Mouse (Mus musculus) forebrain, postnatal 0 days (tissue): ENCODE results near the gene Dock7. TPM values are rescaled to one million over a fixed set of nuclear protein-coding genes. Genes with fewer than 3 reads are reported as not detected.

Source experiments
- ATAC-seq: fragments of 200-750 bp; cut with Nextera tagmentation; 2 replicates; pipeline ENCODE4 v1.8.0; 2017; ENCODE audit warnings: mild to moderate bottlenecking, moderate library complexity
- DNase-seq: peaks from one replicate; pipeline ENCODE4 v3.0.0-alpha.2; 2015
- H3K27ac ChIP-seq: fragments of 300-500 bp; sonication (generic); 2 replicates; pipeline ENCODE4 v1.5.1; 2014; ENCODE audit warnings: low read depth, mild to moderate bottlenecking, antibody characterized with exemption, low read length, moderate library complexity, mixed read lengths
- H3K27me3 ChIP-seq: fragments of 300-500 bp; sonication (generic); 2 replicates; pipeline ENCODE4 v1.6.1; 2014; ENCODE audit warnings: mild to moderate bottlenecking, low read length, mixed read lengths; ENCODE audit not compliant: insufficient read depth
- H3K36me3 ChIP-seq: fragments of 300-500 bp; sonication (generic); 2 replicates; pipeline ENCODE4 v1.6.1; 2014; ENCODE audit warnings: mild to moderate bottlenecking, moderate library complexity; ENCODE audit not compliant: insufficient read depth
- H3K4me1 ChIP-seq: fragments of 300-500 bp; sonication (generic); 2 replicates; pipeline ENCODE4 v1.6.1; 2014; ENCODE audit warnings: antibody characterized with exemption; ENCODE audit not compliant: insufficient read depth
- H3K4me2 ChIP-seq: fragments of 300-500 bp; sonication (generic); 2 replicates; pipeline ENCODE4 v1.6.1; 2014; ENCODE audit warnings: low read depth, mild to moderate bottlenecking, moderate library complexity
- H3K4me3 ChIP-seq: fragments of 300-500 bp; sonication (generic); 2 replicates; pipeline ENCODE4 v1.5.1; 2014; ENCODE audit warnings: low read depth, low read length, mixed read lengths
- H3K9ac ChIP-seq: fragments of 300-500 bp; sonication (generic); 2 replicates; pipeline ENCODE4 v1.6.1; 2014; ENCODE audit warnings: mild to moderate bottlenecking
- H3K9me3 ChIP-seq: fragments of 300-500 bp; sonication (generic); 2 replicates; pipeline ENCODE4 v1.6.1; 2016; ENCODE audit warnings: low read length
- CTCF ChIP-seq: sonication (generic); IDR thresholded peaks from 2 replicates; pipeline ENCODE4 v1.5.1; 2016; ENCODE audit warnings: antibody characterized with exemption, control low read depth, low read depth
- WGBS: fragments of 180-500 bp; shearing (Covaris S2); extraction: QIAGEN DNeasy Blood & Tissue Kit; methylation state at CpG from one replicate; pipeline ENCODE4 v1.1.7; 2014; 5-methylcytosine and 5-hydroxymethylcytosine counted together
- polyA plus RNA-seq: library from polyadenylated mRNA; unstranded; fragments of >200 nt; fragmentation: Nextera tagmentation; extraction: Ambion mirVana; gene quantifications from 2 replicates; pipeline ENCODE4 v1.2.1, GENCODE M21; 2015
- total RNA-seq: library from RNA; depleted of rRNA; stranded (reverse); fragments of >200 nt; gene quantifications from 2 replicates; pipeline ENCODE4 v1.2.3, GENCODE M21; 2014

Gene Dock7
- total and polyA plus RNA-seq, 2 experiments from 2014 or later: 34.1 to 108 TPM

GRCm38 (mm10) chr4:99158495-99158894, 37.8 kb upstream of the Dock7 start:
- Histone ChIP-seq H3K27me3 (peaks cover 3% of the 10 kb centered on the region; the same call in 1 of the 2 replicates), H3K36me3 (no peaks in the 10 kb centered on the region), H3K4me1 (no peaks in the 10 kb centered on the region), H3K9ac (no peak overlapping the region), H3K4me2 (no peak overlapping the region), H3K4me3 (no peak overlapping the region), H3K27ac (no peak overlapping the region), H3K9me3 (no peaks in the 10 kb centered on the region)
- WGBS: 93% methylated on average over 5 of the region's 5 CpGs
- ATAC-seq (no peak), DNase-seq (no peak)
- no peak for TF ChIP-seq CTCF

GRCm38 (mm10) chr4:99156641-99157307, 36.1 kb upstream of the Dock7 start:
- H3K27ac ChIP-seq: no peak overlapping the region
- H3K36me3 ChIP-seq: no peaks in the 10 kb centered on the region
- ATAC-seq (no peak), DNase-seq (no peak)
- no peaks in the 10 kb centered on the region for H3K4me1 ChIP-seq
- H3K9me3 ChIP-seq: no peaks in the 10 kb centered on the region
- H3K4me2 ChIP-seq: no peak overlapping the region
- no peak overlapping the region for H3K9ac ChIP-seq
- H3K4me3 ChIP-seq: no peak overlapping the region
- peaks cover 3% of the 10 kb centered on the region; the same call in 1 of the 2 replicates for H3K27me3 ChIP-seq
- 64% methylated on average over 11 of the region's 11 CpGs for WGBS
- no peak for TF ChIP-seq CTCF

DNA sequence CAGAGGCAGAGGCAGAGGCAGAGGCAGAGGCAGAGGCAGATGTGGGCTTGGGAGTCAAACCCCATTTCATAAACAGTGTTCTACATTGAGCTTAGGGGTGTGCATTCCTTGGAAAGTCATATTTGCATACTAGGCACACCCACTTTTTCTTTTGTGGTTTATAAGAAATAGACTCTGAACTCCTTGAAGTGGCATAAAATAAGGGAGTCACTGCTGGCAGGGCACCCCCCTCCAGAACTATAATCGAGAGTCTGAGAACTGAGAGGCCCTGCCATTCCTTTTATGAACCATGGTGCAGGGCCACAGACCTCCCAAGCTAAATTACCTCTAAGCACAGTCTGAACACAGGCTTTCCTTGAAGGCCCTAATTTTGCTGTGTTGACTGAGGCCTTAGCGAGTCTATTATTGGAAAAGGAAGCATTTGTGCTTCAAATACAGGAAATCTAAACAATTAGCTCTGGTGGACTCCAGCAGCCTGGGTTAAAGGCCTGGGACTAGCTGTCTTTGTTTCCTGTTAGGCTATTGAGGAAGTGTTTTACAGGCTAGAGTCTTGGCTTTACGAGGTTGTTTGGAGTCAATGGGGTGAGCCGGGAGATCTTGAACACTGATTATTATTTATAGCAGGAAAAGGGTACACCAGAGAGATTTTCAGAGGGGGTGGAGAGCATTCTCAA, 31.3 kb upstream of the Dock7 start:
- ATAC-seq (no peak), DNase-seq (no peak)
- TF ChIP-seq CTCF: no peak
- Histone ChIP-seq H3K9ac (no peak overlapping the region), H3K27me3 (peaks cover 3% of the 10 kb centered on the region; the same call in 1 of the 2 replicates), H3K4me1 (no peaks in the 10 kb centered on the region), H3K27ac (no peak overlapping the region), H3K9me3 (no peaks in the 10 kb centered on the region), H3K4me2 (no peak overlapping the region), H3K4me3 (no peak overlapping the region), H3K36me3 (no peaks in the 10 kb centered on the region)
- WGBS: 13% methylated on average over 4 of the region's 4 CpGs

GRCm38 (mm10) chr4:99151434-99151833, 30.7 kb upstream of the Dock7 start:
- DNase-seq (no peak), ATAC-seq (no peak)
- TF ChIP-seq CTCF: no peak
- Histone ChIP-seq H3K36me3 (no peaks in the 10 kb centered on the region), H3K4me2 (no peak overlapping the region), H3K9me3 (no peaks in the 10 kb centered on the region), H3K4me1 (no peaks in the 10 kb centered on the region), H3K4me3 (no peak overlapping the region), H3K27ac (no peak overlapping the region), H3K27me3 (peaks cover 3% of the 10 kb centered on the region; the same call in 1 of the 2 replicates), H3K9ac (no peak overlapping the region)
- WGBS: 94% methylated on average over 4 of the region's 4 CpGs

- ATAC-seq: no peak
- no peak for DNase-seq
- Histone ChIP-seq H3K4me1 (no peaks in the 10 kb centered on the region), H3K27ac (no peak overlapping the region), H3K9me3 (no peaks in the 10 kb centered on the region), H3K27me3 (no peaks in the 10 kb centered on the region), H3K4me2 (no peak overlapping the region), H3K4me3 (no peak overlapping the region), H3K9ac (no peak overlapping the region), H3K36me3 (no peaks in the 10 kb centered on the region)
- 91% methylated on average over 7 of the region's 7 CpGs for WGBS
- no peak for TF ChIP-seq CTCF
These were observed 22.6 kb upstream of the Dock7 start for GRCm38 (mm10) chr4:99143323-99143722.

DNA sequence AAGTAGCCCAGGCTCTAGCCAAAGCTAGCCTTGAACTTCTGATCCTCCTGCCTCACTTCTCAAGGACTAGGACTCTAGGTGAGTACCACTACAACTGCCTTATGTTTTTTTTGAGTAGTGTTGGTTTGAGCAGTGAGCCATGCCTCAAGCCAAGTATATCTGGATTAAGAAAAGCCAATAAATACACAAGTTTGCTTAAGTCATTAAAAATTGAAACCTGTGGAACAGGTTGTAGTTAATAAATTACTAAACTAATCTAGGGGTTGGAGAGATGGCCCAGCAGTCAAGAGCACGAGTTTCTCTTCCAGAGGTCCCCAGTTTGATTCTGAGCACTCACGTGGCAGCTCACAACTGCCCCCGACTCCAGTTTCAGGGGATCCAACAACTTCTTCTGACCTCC, 20.9 kb upstream of the Dock7 start:
- no peak overlapping the region for H3K27ac ChIP-seq
- TF ChIP-seq CTCF: no peak
- ATAC-seq (no peak), DNase-seq (no peak)
- no peaks in the 10 kb centered on the region for H3K9me3 ChIP-seq
- H3K27me3 ChIP-seq: no peaks in the 10 kb centered on the region
- H3K4me2 ChIP-seq: no peak overlapping the region
- no peak overlapping the region for H3K4me3 ChIP-seq
- WGBS: 85% methylated on average over 3 of the region's 3 CpGs
- H3K4me1 ChIP-seq: no peaks in the 10 kb centered on the region
- no peaks in the 10 kb centered on the region for H3K36me3 ChIP-seq
- H3K9ac ChIP-seq: no peak overlapping the region

DNA sequence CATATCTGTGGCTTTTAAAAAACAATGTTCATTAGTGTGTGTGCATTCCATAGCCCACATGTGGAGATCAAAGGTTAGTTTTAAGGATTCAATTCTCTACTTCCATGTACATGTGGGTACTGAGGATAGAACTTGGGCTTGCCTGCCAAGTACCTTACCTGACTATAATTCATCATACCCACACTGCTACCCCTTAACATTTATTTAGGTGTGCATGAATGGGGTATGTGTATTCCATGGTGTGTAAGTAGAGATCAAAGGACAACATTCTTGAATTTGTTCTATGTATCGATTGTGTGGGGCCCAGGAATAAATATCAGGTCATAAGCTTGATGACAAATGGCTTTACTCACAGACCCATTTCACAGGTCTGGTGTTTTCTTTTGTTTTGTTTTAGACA, 20.5 kb upstream of the Dock7 start:
- H3K9ac ChIP-seq: no peak overlapping the region
- no peak overlapping the region for H3K4me3 ChIP-seq
- H3K4me2 ChIP-seq: no peak overlapping the region
- WGBS: 98% methylated on average over 1 of the region's 1 CpGs
- ATAC-seq (no peak), DNase-seq (no peak)
- no peaks in the 10 kb centered on the region for H3K4me1 ChIP-seq
- TF ChIP-seq CTCF: no peak
- H3K9me3 ChIP-seq: no peaks in the 10 kb centered on the region
- no peaks in the 10 kb centered on the region for H3K36me3 ChIP-seq
- H3K27ac ChIP-seq: no peak overlapping the region
- H3K27me3 ChIP-seq: no peaks in the 10 kb centered on the region
